Mouse (Mus musculus) fibroblast of lung, adult 2 months (primary cell): ENCODE results near the gene Furin.

Source experiments
- DNase-seq: peaks from one replicate; pipeline ENCODE4 v3.0.0-alpha.2; 2011; ENCODE audit warnings: low read depth

Gene Furin

DNA sequence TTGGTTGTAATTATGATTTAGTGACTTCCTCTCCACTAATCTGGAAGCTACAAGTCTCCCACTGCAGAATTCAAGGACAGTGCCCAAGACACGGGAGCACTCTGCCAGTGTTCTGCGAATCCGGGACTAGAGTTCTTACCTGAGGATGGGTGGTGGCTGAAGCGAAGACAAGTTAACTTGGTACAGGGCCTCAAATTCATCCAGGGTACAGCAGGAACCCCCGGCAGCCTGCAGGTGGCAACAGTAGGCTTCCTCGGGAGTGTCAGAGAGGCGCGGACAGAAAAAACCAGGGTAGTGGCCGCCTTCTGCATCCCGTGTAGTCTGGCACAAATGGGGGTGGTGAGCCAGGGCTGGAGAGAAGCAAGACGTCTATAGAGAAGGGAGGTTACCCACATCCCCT lies 64.4 kb downstream of the Furin start, which contains the start of gene Unc45a:
Unc45a (minus strand) TSS at position 213 of the 400 bp plus-strand sequence.
- DNase-seq: peak; percentile 54

- peak; percentile 94 for DNase-seq
Measured at GRCm38 (mm10) chr7:80339793-80340628, 65.2 kb downstream of the Furin start.

GRCm38 (mm10) chr7:80339371-80339770 lies 65.9 kb downstream of the Furin start:
- DNase-seq: no peak
